Mouse (Mus musculus) megakaryocyte-erythroid progenitor cell, adult 5-6 weeks (primary cell): ENCODE measurements around the gene Gnptab. TPM values are rescaled to one million over a fixed set of nuclear protein-coding genes. Genes with fewer than 3 reads are reported as not detected.

Experiments used
- ATAC-seq: replicated peaks from 2 replicates; pipeline ENCODE4 v1.8.0; 2016; ENCODE audit warnings: mild to moderate bottlenecking, inconsistent platforms; ENCODE audit not compliant: severe bottlenecking, poor library complexity, low FRiP score, low TSS enrichment
- total RNA-seq, 2 experiments: library from RNA; stranded (forward) in 1 of 2; stranded (reverse) in 1 of 2; fragments of 200-1000, 215-1000 nt in 1 of 2; fragments of >200 nt in 1 of 2; fragmentation: Nextera tagmentation in 1 of 2; gene quantifications; 2 replicates each; pipeline ENCODE4 v1.2.3; 2014 to 2017

Gnptab gene
- total RNA-seq (2014; fragmentation: Nextera tagmentation) (37.1 and 44.4 TPM in 2 replicates), total RNA-seq (2017) (39.3 and 45.2 TPM in 2 replicates)

GRCm38 (mm10) chr10:88379013-88379885 lies at the start of gene Gnptab, which contains the start of gene Dram1:
Gene Gnptab (plus strand): TSS chr10:88379132.
Gene Dram1 (minus strand): TSS chr10:88379080.
- ATAC-seq, result peak; percentile 49

GRCm38 (mm10) chr10:88330695-88331094 lies 48.2 kb upstream of the Gnptab start:
- peak; percentile 71 for ATAC-seq

DNA sequence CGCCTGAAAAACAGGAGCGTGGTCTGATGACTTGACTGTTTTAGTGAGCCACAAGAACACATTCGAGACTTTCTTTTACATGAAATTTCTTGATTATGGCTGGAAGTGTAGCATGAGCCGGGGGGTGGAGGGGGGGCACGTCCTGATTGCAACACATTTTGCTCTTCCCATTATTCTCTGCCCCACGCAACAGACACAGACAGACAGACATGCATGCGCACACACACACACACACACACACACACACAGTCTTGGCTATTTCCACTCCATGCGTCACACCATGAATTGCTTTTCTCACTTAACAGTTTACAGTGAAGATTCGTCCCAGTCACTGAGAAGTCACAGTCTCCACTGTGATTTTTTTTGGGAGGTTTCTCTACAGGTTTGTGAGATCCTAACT lies 38.3 kb upstream of the Gnptab start:
- no peak for ATAC-seq

- no peak for ATAC-seq
Measured at GRCm38 (mm10) chr10:88341368-88341767, 37.6 kb upstream of the Gnptab start.

DNA sequence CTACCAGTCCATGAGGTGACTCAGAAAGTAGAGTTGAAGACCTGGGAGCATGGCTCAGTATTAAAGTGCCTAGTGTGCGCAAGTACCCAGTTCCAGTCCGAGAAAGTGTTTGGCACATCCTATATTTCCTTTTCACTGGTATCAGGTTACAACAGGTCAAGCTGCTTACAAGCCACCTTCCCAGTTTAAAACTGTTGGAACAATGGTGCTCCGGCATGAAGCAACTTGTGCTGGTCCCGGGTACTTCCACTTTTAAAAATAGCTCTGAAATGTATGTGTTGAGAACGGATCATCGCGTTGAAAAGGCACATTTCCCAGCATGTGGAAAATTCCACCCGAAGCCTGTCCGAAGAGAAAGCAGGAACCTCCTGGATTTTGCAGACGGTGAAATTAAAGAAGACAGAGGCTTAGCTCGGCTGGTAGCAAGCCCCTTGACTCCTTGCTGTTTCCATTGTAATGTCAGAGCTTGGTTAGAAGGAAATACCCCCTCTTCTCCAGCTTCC lies 33.0 kb upstream of the Gnptab start:
- no peak for ATAC-seq

- ATAC-seq, result no peak
Measured at GRCm38 (mm10) chr10:88346454-88347245, 32.3 kb upstream of the Gnptab start.

GRCm38 (mm10) chr10:88349800-88350199 lies 29.1 kb upstream of the Gnptab start:
- no peak for ATAC-seq

- ATAC-seq, result no peak
Measured at GRCm38 (mm10) chr10:88350687-88351086, 28.2 kb upstream of the Gnptab start.

DNA sequence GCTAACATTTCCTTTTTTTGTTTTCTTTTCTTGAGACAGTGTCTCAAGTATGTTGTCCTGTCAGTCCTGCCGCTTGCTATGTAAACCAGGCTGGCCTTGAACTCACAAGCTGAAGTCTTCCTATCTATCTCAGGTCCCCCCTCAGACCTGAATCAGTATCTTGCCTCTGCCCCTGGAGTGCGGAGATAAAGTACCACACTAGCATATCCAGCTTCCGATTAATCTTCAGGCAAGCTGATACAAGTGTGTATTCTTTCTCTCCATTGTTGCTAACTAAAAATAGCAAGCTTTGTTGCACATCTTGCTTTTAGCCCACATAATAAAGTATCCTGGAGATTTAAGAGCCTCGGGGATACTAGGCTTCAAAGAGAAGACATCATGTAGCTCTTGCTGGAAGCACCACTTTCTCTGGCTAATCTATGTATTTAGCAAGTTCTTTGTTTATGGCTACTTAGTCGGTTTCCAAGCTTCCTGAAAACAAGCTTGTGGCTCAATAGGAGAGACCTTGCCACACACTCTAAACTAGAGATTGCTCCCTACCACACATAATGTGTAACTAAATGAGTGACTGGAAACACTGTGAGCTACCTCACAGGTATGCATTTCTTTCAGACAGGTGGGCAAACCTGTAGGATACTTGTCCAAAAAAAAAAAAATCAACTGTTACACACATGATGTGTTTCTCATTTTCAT lies 27.4 kb upstream of the Gnptab start:
- no peak for ATAC-seq

- ATAC-seq, result no peak
Measured at GRCm38 (mm10) chr10:88352549-88352948, 26.4 kb upstream of the Gnptab start.

- ATAC-seq, result no peak
Measured at GRCm38 (mm10) chr10:88354599-88354998, 24.3 kb upstream of the Gnptab start.

GRCm38 (mm10) chr10:88356114-88356982 lies 22.6 kb upstream of the Gnptab start:
- peak; percentile 21 for ATAC-seq

DNA sequence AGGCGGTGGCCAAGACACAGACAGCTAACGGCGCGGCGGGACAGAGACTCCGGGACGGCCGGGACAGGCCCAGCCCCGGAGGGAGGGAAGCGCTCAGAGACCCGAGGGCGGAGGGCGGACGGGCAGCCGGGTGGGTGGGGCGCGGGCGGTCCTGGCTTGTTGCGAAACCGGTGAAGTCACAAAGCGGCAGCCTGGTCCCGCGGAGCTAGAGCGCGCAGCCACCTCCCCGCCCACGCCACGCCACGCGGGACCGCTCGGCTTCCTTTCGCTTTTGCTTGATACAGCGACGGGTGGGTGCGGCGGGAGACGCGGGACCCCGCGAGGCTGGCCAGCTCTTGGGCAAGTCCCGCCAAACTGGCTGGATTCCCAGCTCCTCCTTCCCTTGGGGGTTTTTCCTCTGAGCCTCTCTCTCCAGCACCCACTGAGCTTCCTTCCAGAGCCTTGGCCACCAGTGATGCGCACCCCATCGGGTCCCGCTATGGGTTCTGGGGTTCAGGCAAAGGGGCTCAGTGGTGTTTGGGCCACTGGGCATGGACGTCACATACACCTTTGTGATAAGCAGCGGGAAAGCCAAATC lies 21.9 kb upstream of the Gnptab start:
- peak; percentile 89 for ATAC-seq

DNA sequence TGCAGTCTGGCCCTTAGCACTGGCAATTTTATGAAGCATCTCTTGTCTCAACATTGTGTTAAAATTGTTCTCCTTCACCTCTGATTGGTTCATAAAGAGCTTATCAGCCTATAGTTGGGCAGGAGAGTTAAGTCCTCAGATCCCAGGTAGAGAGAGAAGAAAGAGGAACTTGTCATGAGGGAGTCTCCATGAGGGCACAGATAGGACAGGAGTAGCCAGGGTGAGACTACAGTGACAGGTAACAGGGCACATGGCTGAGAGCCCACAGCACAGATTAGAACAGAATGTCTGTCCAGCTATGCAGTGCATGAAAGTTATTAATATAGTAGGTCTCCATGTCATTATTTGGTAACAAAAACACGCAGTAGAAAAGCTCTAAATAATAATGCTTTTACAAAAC lies 16.7 kb upstream of the Gnptab start:
- ATAC-seq, result no peak

DNA sequence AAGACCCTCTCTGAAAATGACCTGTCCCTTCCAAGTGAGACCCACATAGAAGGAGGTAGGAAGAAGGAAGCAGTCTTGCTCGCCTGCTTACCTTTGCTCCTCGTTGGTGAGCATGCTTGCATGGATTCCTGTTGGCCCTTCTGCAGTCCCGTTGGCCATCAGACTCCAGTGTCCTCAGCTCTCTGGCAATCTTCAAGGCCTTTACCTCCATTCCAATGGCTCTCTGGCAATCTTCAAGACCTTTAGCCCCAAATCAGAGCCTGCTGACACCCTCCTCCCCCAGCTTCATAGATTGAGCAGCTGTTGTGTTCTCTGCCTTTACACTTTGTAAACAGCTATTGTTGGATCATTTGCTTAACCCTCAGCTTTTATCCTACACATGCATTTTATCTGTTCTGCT lies 14.7 kb upstream of the Gnptab start:
- no peak for ATAC-seq

DNA sequence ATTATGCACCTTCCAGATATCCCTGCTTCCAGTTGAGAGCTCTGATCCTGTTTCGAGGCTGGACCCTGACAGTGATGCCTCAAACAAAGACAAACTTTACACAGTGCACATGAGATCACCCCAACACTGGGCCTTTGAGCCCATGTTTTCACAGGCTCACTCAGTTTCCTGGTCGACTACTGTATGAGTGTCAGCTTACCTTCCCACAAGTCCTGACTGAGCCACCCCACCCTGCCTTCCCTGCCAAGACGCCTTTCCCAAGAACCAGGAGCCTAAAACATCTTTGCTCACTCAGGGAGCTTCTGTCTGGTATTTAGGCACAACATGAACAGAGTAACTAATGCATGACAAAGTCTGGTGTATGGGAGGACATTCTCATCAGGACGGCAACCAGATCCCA lies 9.7 kb upstream of the Gnptab start:
- ATAC-seq, result no peak

GRCm38 (mm10) chr10:88371793-88372192 lies 7.1 kb upstream of the Gnptab start:
- peak; percentile 60 for ATAC-seq

GRCm38 (mm10) chr10:88372436-88372835 lies 6.5 kb upstream of the Gnptab start:
- no peak for ATAC-seq
